Mouse (Mus musculus): ENCODE data around the gene Entpd1. TPM values are rescaled to one million over a fixed set of nuclear protein-coding genes. Genes with fewer than 3 reads are reported as not detected.

The Entpd1 gene
- polyA plus RNA-seq, 1 experiment from 2014 or later: 17.6 TPM

- H3K4me3 ChIP-seq (replicated peaks): no peak overlapping the region
- 61% methylated on average over 13 of the region's 13 CpGs for WGBS
- ATAC-seq (ENCODE audit: insufficient number of reproducible peaks, low FRiP score, low TSS enrichment, low read depth): no peak
- H3K36me3 ChIP-seq: no peaks in the 10 kb centered on the region
- no peaks in the 10 kb centered on the region for H3K9me3 ChIP-seq (replicated peaks)
- no peaks in the 10 kb centered on the region for H3K27me3 ChIP-seq
- H3K9ac ChIP-seq: no peak overlapping the region
- 0 out of 2 replicates have a peak, but pooled peaks cover 5% of the 10 kb centered on the region for H3K4me1 ChIP-seq
- H3K4me2 ChIP-seq (replicated peaks): no peak overlapping the region
- H3K27ac ChIP-seq (replicated peaks): no peak overlapping the region
These were observed 86.1 kb downstream of the Entpd1 start for GRCm38 (mm10) chr19:40698103-40698853.

- H3K4me3 ChIP-seq (replicated peaks): no peak overlapping the region
- no peak overlapping the region for H3K4me2 ChIP-seq (replicated peaks)
- no peak overlapping the region for H3K27ac ChIP-seq (replicated peaks)
- no peaks in the 10 kb centered on the region for H3K36me3 ChIP-seq
- H3K27me3 ChIP-seq: no peaks in the 10 kb centered on the region
- no peak overlapping the region for H3K9ac ChIP-seq
- ATAC-seq (ENCODE audit: insufficient number of reproducible peaks, low FRiP score, low TSS enrichment, low read depth): no peak
- H3K4me1 ChIP-seq: 0 out of 2 replicates have a peak, but pooled peaks cover 5% of the 10 kb centered on the region
- no peaks in the 10 kb centered on the region for H3K9me3 ChIP-seq (replicated peaks)
- WGBS: 67% methylated on average over 5 of the region's 5 CpGs
These were observed 87.7 kb downstream of the Entpd1 start for GRCm38 (mm10) chr19:40699816-40700215.

- Histone ChIP-seq H3K9ac (no peak overlapping the region), H3K27ac (replicated peaks) (no peak overlapping the region), H3K4me2 (replicated peaks) (no peak overlapping the region), H3K4me3 (replicated peaks) (no peak overlapping the region), H3K9me3 (replicated peaks) (no peaks in the 10 kb centered on the region), H3K27me3 (no peaks in the 10 kb centered on the region), H3K36me3 (no peaks in the 10 kb centered on the region), H3K4me1 (0 out of 2 replicates have a peak, but pooled peaks cover 5% of the 10 kb centered on the region)
- 57% methylated on average over 4 of the region's 4 CpGs for WGBS
- ATAC-seq (ENCODE audit: insufficient number of reproducible peaks, low FRiP score, low TSS enrichment, low read depth): no peak
These were observed 90.2 kb downstream of the Entpd1 start for GRCm38 (mm10) chr19:40702406-40702805.

GRCm38 (mm10) chr19:40712889-40713628 is 100.9 kb downstream of the Entpd1 start:
- 0 out of 2 replicates have a peak, but pooled peaks cover 2% of the 10 kb centered on the region for H3K4me1 ChIP-seq
- H3K27ac ChIP-seq (replicated peaks): no peak overlapping the region
- 68% methylated on average over 15 of the region's 16 CpGs for WGBS
- no peak overlapping the region for H3K9ac ChIP-seq
- no peak overlapping the region for H3K4me3 ChIP-seq (replicated peaks)
- no peaks in the 10 kb centered on the region for H3K36me3 ChIP-seq
- no peak for ATAC-seq (ENCODE audit: insufficient number of reproducible peaks, low FRiP score, low TSS enrichment, low read depth)
- no peaks in the 10 kb centered on the region for H3K27me3 ChIP-seq
- H3K9me3 ChIP-seq (replicated peaks): no peaks in the 10 kb centered on the region
- no peak overlapping the region for H3K4me2 ChIP-seq (replicated peaks)

GRCm38 (mm10) chr19:40714700-40715099 is 102.5 kb downstream of the Entpd1 start:
- 0 out of 2 replicates have a peak overlapping the region, but pooled peaks have one; percentile 34 for H3K27ac ChIP-seq (replicated peaks)
- no peaks in the 10 kb centered on the region for H3K36me3 ChIP-seq
- no peaks in the 10 kb centered on the region for H3K4me1 ChIP-seq
- H3K4me2 ChIP-seq (replicated peaks): no peak overlapping the region
- no peak for ATAC-seq (ENCODE audit: insufficient number of reproducible peaks, low FRiP score, low TSS enrichment, low read depth)
- no peaks in the 10 kb centered on the region for H3K9me3 ChIP-seq (replicated peaks)
- no peak overlapping the region for H3K9ac ChIP-seq
- WGBS: 54% methylated on average over 5 of the region's 5 CpGs
- no peak overlapping the region for H3K4me3 ChIP-seq (replicated peaks)
- H3K27me3 ChIP-seq: no peaks in the 10 kb centered on the region

GRCm38 (mm10) chr19:40716981-40717380 is 104.8 kb downstream of the Entpd1 start:
- H3K9me3 ChIP-seq (replicated peaks): no peaks in the 10 kb centered on the region
- no peaks in the 10 kb centered on the region for H3K27me3 ChIP-seq
- WGBS: 80% methylated on average over 6 of the region's 6 CpGs
- H3K36me3 ChIP-seq: no peaks in the 10 kb centered on the region
- no peak overlapping the region for H3K4me3 ChIP-seq (replicated peaks)
- H3K4me2 ChIP-seq (replicated peaks): no peak overlapping the region
- no peak overlapping the region for H3K27ac ChIP-seq (replicated peaks)
- H3K9ac ChIP-seq: no peak overlapping the region
- H3K4me1 ChIP-seq: no peaks in the 10 kb centered on the region
- ATAC-seq (ENCODE audit: insufficient number of reproducible peaks, low FRiP score, low TSS enrichment, low read depth): no peak

GRCm38 (mm10) chr19:40719439-40720105 is 107.4 kb downstream of the Entpd1 start:
- no peak overlapping the region for H3K27ac ChIP-seq (replicated peaks)
- H3K9ac ChIP-seq: no peak overlapping the region
- no peaks in the 10 kb centered on the region for H3K4me1 ChIP-seq
- H3K4me2 ChIP-seq (replicated peaks): no peak overlapping the region
- no peak for ATAC-seq (ENCODE audit: insufficient number of reproducible peaks, low FRiP score, low TSS enrichment, low read depth)
- H3K9me3 ChIP-seq (replicated peaks): no peaks in the 10 kb centered on the region
- H3K4me3 ChIP-seq (replicated peaks): no peak overlapping the region
- H3K27me3 ChIP-seq: no peaks in the 10 kb centered on the region
- no peaks in the 10 kb centered on the region for H3K36me3 ChIP-seq
- 42% methylated on average over 11 of the region's 11 CpGs for WGBS

GRCm38 (mm10) chr19:40720381-40720780 is 108.2 kb downstream of the Entpd1 start:
- H3K9ac ChIP-seq: no peak overlapping the region

GRCm38 (mm10) chr19:40722137-40723038 is 110.2 kb downstream of the Entpd1 start:
- H3K4me1 ChIP-seq: 0 out of 2 replicates have a peak, but pooled peaks cover 5% of the 10 kb centered on the region
- WGBS: 47% methylated on average over 11 of the region's 11 CpGs
- no peaks in the 10 kb centered on the region for H3K36me3 ChIP-seq
- ATAC-seq (ENCODE audit: insufficient number of reproducible peaks, low FRiP score, low TSS enrichment, low read depth): no peak
- no peak overlapping the region for H3K9ac ChIP-seq
- H3K27me3 ChIP-seq: no peaks in the 10 kb centered on the region
- H3K27ac ChIP-seq (replicated peaks): no peak overlapping the region; the same call in 1 of the 2 replicates
- H3K4me2 ChIP-seq (replicated peaks): no peak overlapping the region
- H3K9me3 ChIP-seq (replicated peaks): no peaks in the 10 kb centered on the region
- H3K4me3 ChIP-seq (replicated peaks): no peak overlapping the region

More at GRCm38 (mm10) chr19:40720381-40720780, 108.2 kb downstream of the Entpd1 start:
- Histone ChIP-seq H3K27me3 (no peaks in the 10 kb centered on the region), H3K9me3 (replicated peaks) (no peaks in the 10 kb centered on the region), H3K4me2 (replicated peaks) (no peak overlapping the region), H3K4me3 (replicated peaks) (no peak overlapping the region), H3K36me3 (no peaks in the 10 kb centered on the region), H3K4me1 (no peaks in the 10 kb centered on the region), H3K27ac (replicated peaks) (no peak overlapping the region)
- no peak for ATAC-seq (ENCODE audit: insufficient number of reproducible peaks, low FRiP score, low TSS enrichment, low read depth)
- 54% methylated on average over 12 of the region's 12 CpGs for WGBS

- no peak for ATAC-seq (ENCODE audit: insufficient number of reproducible peaks, low FRiP score, low TSS enrichment, low read depth)
These were observed 111.3 kb downstream of the Entpd1 start for GRCm38 (mm10) chr19:40723516-40723915.

More at GRCm38 (mm10) chr19:40723516-40723915, 111.3 kb downstream of the Entpd1 start:
- H3K4me1 ChIP-seq: peaks cover 7% of the 10 kb centered on the region
- no peaks in the 10 kb centered on the region for H3K27me3 ChIP-seq
- no peaks in the 10 kb centered on the region for H3K36me3 ChIP-seq
- H3K27ac ChIP-seq (replicated peaks): no peak overlapping the region
- H3K9ac ChIP-seq: no peak overlapping the region
- no peak overlapping the region for H3K4me2 ChIP-seq (replicated peaks)
- no peak overlapping the region for H3K4me3 ChIP-seq (replicated peaks)
- WGBS: 56% methylated on average over 10 of the region's 10 CpGs
- no peaks in the 10 kb centered on the region for H3K9me3 ChIP-seq (replicated peaks)
